Mouse (Mus musculus) MEL (cell line): ENCODE results near the gene Zbtb7a. TPM values are rescaled to one million over a fixed set of nuclear protein-coding genes. Genes with fewer than 3 reads are reported as not detected.
"Not testable (repeated sequence)": the region's sequence is repeated elsewhere in the genome, so short reads cannot be mapped to it uniquely, and the experiment has no call there.

Experiments used
- DNase-seq: peaks from one replicate; pipeline ENCODE4 v3.0.0; 2011; ENCODE audit warnings: low read depth, low spot score
- H3K27ac ChIP-seq: 2 replicates; pipeline ENCODE4 v1.5.1; 2012; ENCODE audit warnings: low read depth, mild to moderate bottlenecking, control low read depth, low read length, moderate library complexity; ENCODE audit not compliant: control insufficient read depth
- H3K27me3 ChIP-seq, 2 experiments: fragments of 150-350 bp in 1 of 2; sonication (generic) in 1 of 2; 2 replicates each; pipeline ENCODE4 v1.6.1; 2012; ENCODE audit warnings: low read length in 2 of 2, mild to moderate bottlenecking in 2 of 2, improper control_type of control experiment in 1 of 2, moderate library complexity in 1 of 2; ENCODE audit not compliant: insufficient read depth in 2 of 2, control insufficient read depth in 1 of 2
- H3K36me3 ChIP-seq, 2 experiments: 2 replicates each; pipeline ENCODE4 v1.6.1; 2012 to 2014; ENCODE audit warnings: low read length in 2 of 2, improper control_type of control experiment in 1 of 2, inconsistent platforms in 1 of 2, mild to moderate bottlenecking in 1 of 2; ENCODE audit not compliant: insufficient read depth in 2 of 2, control insufficient read depth in 1 of 2
- H3K4me1 ChIP-seq, 2 experiments: fragments of 150-350 bp in 1 of 2; sonication (generic) in 1 of 2; 2 replicates each; pipeline ENCODE4 v1.6.1; 2012; ENCODE audit warnings: low read length in 2 of 2, improper control_type of control experiment in 1 of 2, mild to moderate bottlenecking in 1 of 2; ENCODE audit not compliant: insufficient read depth in 2 of 2, control insufficient read depth in 1 of 2
- H3K4me3 ChIP-seq, 2 experiments: fragments of 150-350 bp in 1 of 2; sonication (generic) in 1 of 2; 2 replicates each; pipeline ENCODE4 v1.5.1; 2012; ENCODE audit warnings: low read depth in 2 of 2, low read length in 2 of 2, mild to moderate bottlenecking in 2 of 2, moderate library complexity in 2 of 2, control low read depth in 1 of 2, improper control_type of control experiment in 1 of 2; ENCODE audit not compliant: control insufficient read depth in 1 of 2, insufficient read depth in 1 of 2
- H3K79me2 ChIP-seq: 2 replicates; pipeline ENCODE4 v1.6.1; 2012; ENCODE audit warnings: mild to moderate bottlenecking, low read length, moderate library complexity; ENCODE audit not compliant: control insufficient read depth, poor library complexity, insufficient read depth
- H3K9ac ChIP-seq: 2 replicates; pipeline ENCODE4 v1.6.1; 2012; ENCODE audit warnings: low read depth, mild to moderate bottlenecking, control low read depth, low read length, moderate library complexity; ENCODE audit not compliant: control insufficient read depth, poor library complexity, severe bottlenecking
- H3K9me3 ChIP-seq: fragments of 150-350 bp; sonication (generic); replicated peaks from 2 replicates; pipeline ENCODE4 v1.6.1; 2012; ENCODE audit warnings: mild to moderate bottlenecking, low read length, improper control_type of control experiment, moderate library complexity; ENCODE audit not compliant: insufficient read depth
- EP300 ChIP-seq, 2 experiments: IDR thresholded peaks; 2 replicates each; pipeline ENCODE4 v1.6.1; 2011; ENCODE audit warnings: improper control_type of control experiment in 2 of 2, low read length in 2 of 2, low read depth in 1 of 2, mild to moderate bottlenecking in 1 of 2
- GATA1 ChIP-seq: IDR thresholded peaks from 2 replicates; pipeline ENCODE4 v1.6.1; 2011; ENCODE audit warnings: low read depth, low read length, improper control_type of control experiment
- MAZ ChIP-seq: IDR thresholded peaks from 2 replicates; pipeline ENCODE4 v1.6.1; 2012; ENCODE audit warnings: low read depth, mild to moderate bottlenecking, inconsistent platforms, low read length, improper control_type of control experiment
- MXI1 ChIP-seq: IDR thresholded peaks from 2 replicates; pipeline ENCODE4 v1.6.1; 2011; ENCODE audit warnings: mild to moderate bottlenecking, low read depth, low read length, improper control_type of control experiment
- MYB ChIP-seq: IDR thresholded peaks from 2 replicates; pipeline ENCODE4 v1.6.1; 2011; ENCODE audit warnings: mild to moderate bottlenecking, low read depth, low read length, improper control_type of control experiment
- NRF1 ChIP-seq: IDR thresholded peaks from 2 replicates; pipeline ENCODE4 v1.6.1; 2014; ENCODE audit warnings: low read depth, mild to moderate bottlenecking, inconsistent platforms, low read length, improper control_type of control experiment, moderate library complexity; ENCODE audit not compliant: poor library complexity, insufficient read depth, severe bottlenecking
- POLR2AphosphoS2 ChIP-seq: IDR thresholded peaks from 2 replicates; pipeline ENCODE4 v1.6.1; 2011; ENCODE audit warnings: low read length, improper control_type of control experiment
- POLR2AphosphoS5 ChIP-seq: IDR thresholded peaks from 2 replicates; pipeline ENCODE4 v1.6.1; 2012; ENCODE audit warnings: low read depth, borderline replicate concordance, mild to moderate bottlenecking, inconsistent platforms, low read length, moderate library complexity, mixed read lengths
- RCOR1 ChIP-seq: IDR thresholded peaks from 2 replicates; pipeline ENCODE4 v1.6.1; 2012; ENCODE audit warnings: low read depth, mild to moderate bottlenecking, inconsistent platforms, low read length, improper control_type of control experiment
- SIN3A ChIP-seq: IDR thresholded peaks from 2 replicates; pipeline ENCODE4 v1.6.1; 2012; ENCODE audit warnings: low read length, improper control_type of control experiment, inconsistent platforms
- TCF12 ChIP-seq: IDR thresholded peaks from 2 replicates; pipeline ENCODE4 v1.6.1; 2014; ENCODE audit warnings: low read depth, mild to moderate bottlenecking, inconsistent platforms, low read length, improper control_type of control experiment, moderate library complexity
- USF1 ChIP-seq: IDR thresholded peaks from 2 replicates; pipeline ENCODE4 v1.6.1; 2014; ENCODE audit warnings: low read depth, mild to moderate bottlenecking, inconsistent platforms, low read length, improper control_type of control experiment, moderate library complexity
- ZKSCAN1 ChIP-seq: IDR thresholded peaks from 2 replicates; pipeline ENCODE4 v1.6.1; 2012; ENCODE audit warnings: low read depth, mild to moderate bottlenecking, inconsistent platforms, low read length, improper control_type of control experiment, moderate library complexity
- ZNF384 ChIP-seq: IDR thresholded peaks from 2 replicates; pipeline ENCODE4 v1.6.1; 2012; ENCODE audit warnings: low read depth, mild to moderate bottlenecking, inconsistent platforms, low read length, improper control_type of control experiment
- polyA plus RNA-seq, 2 experiments: library from polyadenylated mRNA; stranded (reverse) in 1 of 2; unstranded in 1 of 2; fragments of >175 nt in 1 of 2; fragments of >200 nt in 1 of 2; gene quantifications; 2 replicates each; pipeline versions ENCODE4 v1.2.1 to v1.2.4; 2012; ENCODE audit warnings: low replicate concordance in 2 of 2, low read depth in 1 of 2; ENCODE audit not compliant: insufficient read length in 2 of 2, insufficient read depth in 1 of 2, missing spikeins in 1 of 2
- total RNA-seq: library from RNA; depleted of rRNA; stranded (reverse); fragments of 300-350 nt; gene quantifications from 2 replicates; pipeline ENCODE4 v1.2.3, GENCODE M21; 2012

The Zbtb7a gene
- total and polyA plus RNA-seq, 3 experiments: 25.3 to 45.4 (median 40.6) TPM

GRCm38 (mm10) chr10:81174617-81175344, 39.8 kb downstream of the Zbtb7a start (continued):
- TF ChIP-seq NRF1: peak; percentile 57
- TF ChIP-seq MYB: no peak
- 0 out of 2 replicates have a peak, but pooled peaks have one; percentile 20 for TF ChIP-seq RCOR1
- TF ChIP-seq ZKSCAN1: no peak
- no peak; the same call in 1 of the 2 replicates for TF ChIP-seq TCF12
- TF ChIP-seq POLR2AphosphoS5: no peak
- TF ChIP-seq USF1: no peak; the same call in 1 of the 2 replicates
- TF ChIP-seq POLR2AphosphoS2: no peak

- not testable (repeated sequence) for H3K27me3 ChIP-seq, H3K9me3 ChIP-seq, DNase-seq
- H3K9ac ChIP-seq: peak overlapping the region; percentile 59
- peaks cover 5 to 18% of the 10 kb centered on the region in 2 experiments for H3K36me3 ChIP-seq
- peaks cover 36% of the 10 kb centered on the region for H3K79me2 ChIP-seq
- peaks cover 0 to 28% of the 10 kb centered on the region in 2 experiments; a peak in 3 of 4 replicates for H3K4me1 ChIP-seq
- peak overlapping the region; percentile 80 for H3K27ac ChIP-seq
- H3K4me3 ChIP-seq: peak overlapping the region; percentile 58 to 66
- TF ChIP-seq GATA1: 0 out of 2 replicates have a peak, but pooled peaks have one; percentile 3
- peak; percentile 94 for TF ChIP-seq MXI1
- peak; percentile 60 for TF ChIP-seq ZNF384
- TF ChIP-seq SIN3A: peak; percentile 11; the same call in 1 of the 2 replicates
These were observed 40.3 kb downstream of the Zbtb7a start for GRCm38 (mm10) chr10:81175345-81175701.

- peak overlapping the region; percentile 69 for H3K27ac ChIP-seq
- H3K4me1 ChIP-seq: peaks cover 0 to 28% of the 10 kb centered on the region in 2 experiments; a peak in 3 of 4 replicates
These were observed 41.0 kb downstream of the Zbtb7a start for GRCm38 (mm10) chr10:81175936-81176465.

More at GRCm38 (mm10) chr10:81175936-81176465, 41.0 kb downstream of the Zbtb7a start:
- H3K4me3 ChIP-seq: peak overlapping the region; percentile 58 to 66
- DNase-seq: no peak
- H3K9ac ChIP-seq: peak overlapping the region; percentile 59
- TF ChIP-seq MXI1: peak; percentile 73; the same call in 1 of the 2 replicates
- peak; percentile 42; the same call in 1 of the 2 replicates for TF ChIP-seq ZNF384
- TF ChIP-seq EP300 (IDR thresholded peaks at IDR 0.05; ENCODE audit: low read depth in 1 of 2, low read length in 2 of 2): no peak; a peak in 1 of 4 replicates
- peak; percentile 15; the same call in 1 of the 2 replicates for TF ChIP-seq MAZ
- TF ChIP-seq, all 39 proteins: peak for 3
- peaks cover 36% of the 10 kb centered on the region for H3K79me2 ChIP-seq
- no peaks in the 10 kb centered on the region for H3K27me3 ChIP-seq
- H3K9me3 ChIP-seq: no peaks in the 10 kb centered on the region
- peaks cover 5 to 18% of the 10 kb centered on the region in 2 experiments for H3K36me3 ChIP-seq
